Mouse (Mus musculus) layer of hippocampus, postnatal 10 days (tissue): Measurements from ENCODE around the gene Adgrg6. TPM values are rescaled to one million over a fixed set of nuclear protein-coding genes. Genes with fewer than 3 reads are reported as not detected.

Source experiments
- DNase-seq, 2 experiments: peaks; one replicate each; pipeline ENCODE4 v3.0.0; 2021; ENCODE audit warnings: low spot score in 2 of 2
- long read RNA-seq: library from polyadenylated mRNA; stranded (forward); transcript quantifications from one replicate; pipeline ENCODE4 v2.0.0, GENCODE M21; 2023
- total RNA-seq, 2 experiments: library from RNA; stranded (reverse); gene quantifications; 2 replicates each; pipeline ENCODE4 v1.2.3; 2021

Gene Adgrg6
- total RNA-seq = 1 to 10 TPM; 1.6 to 1.8 TPM
- long read RNA-seq, full-length matches to known transcripts = 2 of 3 reads
- long read RNA-seq, partial matches to known transcripts = 0 of 3 reads
- long read RNA-seq, other reads (novel, unspliced or antisense) = 1 of 3 reads

GRCm38 (mm10) chr10:14544941-14545717, at the start of gene Adgrg6:
TSS of gene Adgrg6 (minus strand) at chr10:14545659.
- DNase-seq = peak; percentile 17 to 27

GRCm38 (mm10) chr10:14592215-14592614, 46.8 kb upstream of the Adgrg6 start:
- no peak for DNase-seq

DNA sequence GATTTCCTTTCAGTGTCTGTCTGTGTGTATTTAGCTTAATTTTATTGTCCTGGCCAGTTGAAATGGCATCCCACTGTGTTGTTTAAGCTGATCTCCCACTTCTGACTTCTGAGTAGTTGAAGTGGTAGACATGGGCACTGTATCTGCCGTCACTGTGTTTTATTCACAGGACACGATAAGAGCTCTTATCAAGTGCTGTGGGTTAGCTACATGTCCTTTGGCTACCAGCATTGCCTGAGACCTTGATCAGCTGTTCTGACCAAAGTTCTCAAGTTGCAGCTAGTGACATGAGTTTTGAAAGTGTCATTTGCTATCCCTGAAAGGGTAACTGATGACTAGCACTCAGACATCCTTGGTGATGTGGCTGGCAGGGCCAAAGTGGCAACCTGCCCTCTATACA, 45.4 kb upstream of the Adgrg6 start:
- DNase-seq = no peak

GRCm38 (mm10) chr10:14589667-14590066, 44.2 kb upstream of the Adgrg6 start:
- no peak for DNase-seq

GRCm38 (mm10) chr10:14583496-14583895, 38.0 kb upstream of the Adgrg6 start:
- DNase-seq = no peak

DNA sequence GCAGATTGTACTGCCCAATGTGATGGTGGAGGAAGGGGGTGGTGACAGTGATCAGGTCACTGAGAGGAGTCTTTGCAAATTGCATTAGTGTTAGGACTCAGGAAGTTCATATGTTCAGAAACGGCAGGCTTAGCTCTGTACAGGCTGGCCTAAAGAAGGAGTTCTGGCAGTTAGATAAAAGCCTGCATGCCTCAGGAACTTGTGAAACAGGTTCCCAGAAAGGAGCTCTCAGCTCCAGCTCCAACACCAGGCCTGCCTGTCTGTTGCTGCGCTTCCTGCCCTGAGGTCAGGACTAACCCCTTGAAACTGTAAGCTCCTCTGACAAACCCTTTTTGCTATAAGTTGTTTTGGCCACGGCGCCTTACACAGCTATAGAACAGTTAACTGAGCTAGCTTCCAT, 28.8 kb upstream of the Adgrg6 start:
- no peak for DNase-seq

DNA sequence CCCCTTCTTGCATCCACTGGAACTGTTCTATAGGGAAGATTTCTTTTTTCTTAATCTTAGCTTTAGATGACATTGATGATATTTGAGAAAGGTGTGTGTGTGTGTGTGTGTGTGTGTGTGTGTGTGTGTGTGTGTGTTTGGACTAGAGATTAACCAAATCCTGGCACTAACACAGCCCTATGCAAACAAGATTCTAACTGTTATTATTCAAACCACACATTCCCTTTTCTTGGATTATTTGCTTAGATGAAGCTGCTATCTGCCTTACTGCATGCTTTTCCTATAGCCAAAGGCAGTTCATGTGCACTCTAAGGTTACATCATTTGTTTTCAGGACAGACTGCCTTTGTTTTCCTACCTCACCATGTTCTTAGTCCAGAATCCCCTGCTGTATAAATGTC, 25.7 kb upstream of the Adgrg6 start:
- DNase-seq = no peak

- no peak for DNase-seq
These were observed 25.2 kb upstream of the Adgrg6 start for GRCm38 (mm10) chr10:14570616-14571015.

DNA sequence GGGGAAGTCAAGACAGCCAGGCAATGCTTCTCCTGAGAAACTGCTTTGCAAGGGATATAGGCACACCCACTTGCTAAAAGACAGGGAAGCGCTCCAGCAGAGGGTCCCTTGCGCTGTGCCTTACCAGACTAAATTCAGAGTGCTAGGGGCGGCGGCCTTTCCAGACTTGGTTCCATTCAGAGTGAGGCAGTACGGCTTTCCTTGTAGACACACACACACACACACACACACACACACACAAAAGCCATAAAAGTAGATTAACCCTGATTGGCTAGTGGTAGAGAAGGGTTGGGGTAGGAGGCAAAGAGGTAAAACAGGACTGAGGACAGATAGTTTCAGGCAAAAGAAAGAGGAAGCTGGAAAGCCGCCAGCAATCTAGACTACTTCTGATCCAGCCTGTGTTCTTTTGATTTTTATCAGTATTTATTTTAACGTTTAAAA, 672 bp upstream of the Adgrg6 start:
- DNase-seq = peak in 1 of 2 experiments; percentile 11

GRCm38 (mm10) chr10:14544608-14544940, 885 bp downstream of the Adgrg6 start:
- DNase-seq = peak in 1 of 2 experiments; percentile 16

DNA sequence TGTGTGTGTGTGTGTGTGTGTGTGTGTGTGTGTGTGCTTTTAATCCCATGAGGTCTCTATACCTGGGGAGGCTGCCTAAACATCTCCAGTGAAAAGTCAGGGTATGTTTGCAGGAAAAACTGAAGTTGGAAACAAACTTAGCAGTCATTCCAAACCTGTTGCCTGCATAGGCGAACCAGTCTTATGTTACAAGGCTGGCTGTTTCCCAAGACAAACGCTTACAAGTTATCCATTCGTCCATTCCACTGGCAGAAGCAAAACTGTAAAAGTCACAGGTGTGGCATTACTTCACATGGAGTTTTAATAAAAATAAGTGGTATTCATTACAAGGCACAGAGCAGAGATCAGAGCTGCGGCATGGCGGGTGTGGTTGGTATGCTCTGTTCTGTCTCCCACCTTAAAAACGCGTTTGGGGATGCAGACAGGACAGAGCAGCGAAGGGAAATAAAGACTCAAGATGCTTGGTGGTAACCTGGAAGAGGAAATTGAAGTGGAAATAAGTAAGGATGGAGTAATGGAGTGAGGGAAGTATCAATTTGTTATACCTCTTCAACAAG, 1.9 kb downstream of the Adgrg6 start:
- DNase-seq = no peak

GRCm38 (mm10) chr10:14537102-14537501, 8.4 kb downstream of the Adgrg6 start:
- DNase-seq = no peak

DNA sequence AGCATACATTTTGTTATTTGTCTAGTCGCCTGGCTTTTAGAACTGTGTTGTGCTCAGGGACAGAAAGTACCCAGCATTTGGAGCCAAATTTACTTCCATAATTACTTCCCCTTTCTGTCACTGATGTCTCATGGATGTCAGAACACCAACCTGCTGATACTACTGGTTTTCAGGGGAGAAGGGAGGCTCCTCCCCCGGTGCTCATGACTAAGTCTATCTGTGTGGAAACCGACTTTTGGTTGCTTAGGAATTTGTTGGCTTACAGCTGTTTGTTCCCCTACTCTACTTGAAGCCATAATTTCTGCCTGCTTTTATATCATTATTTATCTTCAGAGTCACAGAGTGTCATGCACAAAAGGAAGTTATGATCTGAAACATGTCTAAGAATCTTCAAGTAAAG, 14.4 kb downstream of the Adgrg6 start:
- no peak for DNase-seq

DNA sequence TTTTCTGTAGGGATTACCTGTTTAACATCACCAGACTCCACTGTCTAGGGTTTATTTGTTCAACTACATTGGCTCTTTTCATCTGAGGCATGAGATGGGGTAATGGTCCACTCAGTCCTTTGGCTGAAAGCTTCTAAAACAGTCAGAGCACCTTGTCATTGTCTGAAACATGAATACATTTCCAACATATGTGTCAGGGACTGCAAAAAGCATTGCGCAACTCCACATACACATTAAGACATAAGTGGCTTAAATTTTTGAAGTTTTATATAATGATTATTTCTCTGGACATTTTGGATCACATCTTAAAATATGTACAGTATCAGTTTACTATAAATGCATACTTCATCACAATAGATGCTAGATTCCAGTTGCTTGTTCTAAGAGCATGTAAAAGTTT, 14.8 kb downstream of the Adgrg6 start:
- no peak for DNase-seq

- DNase-seq = no peak
These were observed 17.7 kb downstream of the Adgrg6 start for GRCm38 (mm10) chr10:14527765-14528164.

DNA sequence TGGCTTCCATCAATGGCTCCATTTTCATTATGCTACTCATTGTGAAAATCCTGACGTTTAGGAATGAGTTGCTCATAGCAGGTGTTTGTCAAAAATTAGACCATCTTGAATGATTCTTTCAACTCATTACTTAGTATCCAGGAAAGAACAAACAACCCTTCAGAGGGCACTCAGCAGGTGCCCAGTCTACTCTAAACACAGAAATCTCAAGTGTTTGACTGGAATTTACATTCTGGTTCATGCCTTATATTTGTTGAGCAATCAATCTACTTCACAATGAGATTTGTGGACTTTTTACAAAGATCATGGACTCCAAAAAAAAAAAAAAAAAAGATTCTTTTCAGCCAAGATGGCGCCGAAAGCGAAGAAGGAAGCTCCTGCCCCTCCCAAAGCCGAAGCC, 22.7 kb downstream of the Adgrg6 start:
- DNase-seq = no peak

- DNase-seq = no peak
These were observed 24.4 kb downstream of the Adgrg6 start for GRCm38 (mm10) chr10:14520912-14521675.

DNA sequence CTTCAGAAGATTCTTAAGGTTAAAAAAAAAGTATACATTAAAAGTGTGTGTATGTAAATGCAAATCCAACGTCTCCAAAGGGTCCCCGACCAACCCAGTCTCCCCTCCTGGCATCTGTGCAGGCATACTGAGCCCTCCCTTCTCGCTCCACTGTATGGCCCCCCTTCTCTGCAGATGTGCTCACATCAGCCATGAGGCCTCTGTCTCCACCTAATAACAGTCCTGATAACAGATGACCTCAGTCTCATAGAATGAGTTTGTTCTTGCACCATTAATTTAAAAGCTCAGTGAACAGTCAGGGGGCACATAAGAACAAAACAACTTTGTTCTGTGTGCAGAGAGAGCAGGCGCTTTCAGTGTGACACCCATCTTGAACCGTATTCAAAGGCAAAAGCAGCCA, 27.6 kb downstream of the Adgrg6 start:
- DNase-seq = no peak

DNA sequence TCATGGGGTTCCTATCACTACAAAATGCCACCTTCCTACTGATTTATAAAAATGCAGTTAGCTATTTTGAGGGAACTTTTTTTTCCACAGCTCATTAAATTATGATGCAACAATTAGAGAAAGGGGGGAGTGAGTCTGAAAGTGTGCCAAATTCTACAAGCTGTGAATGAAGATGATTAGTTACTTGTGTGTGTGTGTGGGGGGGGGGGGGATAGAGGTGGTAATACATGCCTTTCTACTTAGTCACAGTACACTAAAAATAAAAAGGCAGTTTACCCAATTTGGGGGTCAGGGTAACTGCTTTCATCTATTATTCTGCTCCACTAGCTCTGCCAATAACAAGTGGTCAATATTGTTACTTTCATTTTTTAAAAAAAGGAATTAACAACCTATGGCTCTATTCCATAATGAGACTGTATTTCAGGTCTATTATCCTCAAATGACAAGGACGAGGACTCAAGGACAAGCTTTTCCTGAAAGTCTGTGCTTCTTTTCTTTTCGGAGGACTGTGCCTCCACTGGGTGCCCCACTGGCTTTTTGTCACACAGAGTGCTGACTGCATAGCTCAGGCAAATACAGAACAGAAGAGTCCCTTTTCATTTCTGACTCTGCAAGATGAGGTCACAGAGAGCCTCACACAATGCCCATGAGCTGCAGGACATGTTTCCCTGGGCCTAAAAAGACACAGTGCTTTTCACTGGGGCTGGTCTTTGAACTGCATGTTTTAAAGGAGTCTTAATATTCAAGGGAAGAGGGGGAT, 33.4 kb downstream of the Adgrg6 start:
- no peak for DNase-seq

- no peak for DNase-seq
These were observed 34.3 kb downstream of the Adgrg6 start for GRCm38 (mm10) chr10:14511157-14511556.

DNA sequence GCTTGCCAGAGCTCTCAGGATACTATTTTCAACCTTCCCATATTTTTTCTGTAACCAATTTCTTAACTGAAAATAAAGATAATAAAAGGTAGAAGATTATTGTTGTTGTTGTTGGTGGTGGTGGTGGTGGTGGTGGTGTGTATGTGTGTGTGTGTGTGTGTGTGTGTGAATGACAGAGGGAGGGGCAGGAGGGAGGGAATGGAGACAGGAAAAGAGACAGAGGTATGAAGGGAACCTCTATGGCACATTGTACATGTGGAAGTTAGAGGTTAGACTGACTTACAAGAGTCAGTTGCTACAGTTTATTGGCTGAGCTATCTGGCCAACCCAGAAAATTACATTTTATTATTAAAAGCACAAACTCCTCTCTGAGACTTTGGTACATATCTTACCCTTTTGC, 49.8 kb downstream of the Adgrg6 start:
- DNase-seq = no peak
